Mouse (Mus musculus): ENCODE measurements at regions not wholly inside any gene's neighbourhood (a gene's known extent, or its start where the extent isn't known, plus 50 kb on each side); places are given as distances from the start of the nearest gene placed in this dataset.

GRCm38 (mm10) chr10:111072554-111072909, 62.6 kb upstream of the Zdhhc17 start:
- TF ChIP-seq POLR2A (IDR thresholded peaks at IDR 0.05; ENCODE audit: extremely low read depth, insufficient read depth, low read length): no peak
- TF ChIP-seq CTCF (IDR thresholded peaks at IDR 0.05; ENCODE audit: extremely low read depth, insufficient read depth, low read length): no peak
